Comparison of ENCODE assay signal across 13 mouse cellular contexts in genomic region chr1:131003037-131003922, GRCm38 (mm10). TPM values are rescaled to one million over a fixed set of nuclear protein-coding genes. Genes with fewer than 3 reads are reported as not detected.
DNase-seq lines count a peak whose midpoint lies in the region; ATAC-seq and TF ChIP-seq lines count a peak whose summit lies in the region.
"Had no signal": no experiment of that assay in that cellular context is flagged by ENCODE, and none has a peak within 500 bp of the region (broad histone marks: within the 10 kb centered on the region; RNA-seq: fewer than 3 reads in every experiment).

No protein-coding gene starts in this region.

- no peaks in the 10 kb centered on the region for H3K36me3 ChIP-seq in G1E (replicated peaks)
- no peaks in the 10 kb centered on the region for H3K36me3 ChIP-seq in heart, embryonic 10.5 days
- H3K36me3 ChIP-seq in hindbrain, postnatal 0 days (ENCODE audit: insufficient read depth, low read length) = no peaks in the 10 kb centered on the region
- no peaks in the 10 kb centered on the region for H3K36me3 ChIP-seq in forebrain, embryonic 12.5 days (replicated peaks)
- H3K36me3 ChIP-seq: neural tube, embryonic 13.5 days had no signal

- no peak overlapping the region for H3K4me3 ChIP-seq in G1E (ENCODE audit: low read depth, low read length)
- peak overlapping the region; percentile 10; the same call in 1 of the 2 replicates for H3K4me3 ChIP-seq in heart, embryonic 10.5 days
- no peak overlapping the region for H3K4me3 ChIP-seq in hindbrain, postnatal 0 days (ENCODE audit: low read length)
- H3K4me3 ChIP-seq in forebrain, embryonic 12.5 days (replicated peaks) = no peak overlapping the region
- H3K4me3 ChIP-seq: erythroblast, embryonic 14.5 days; neural tube, embryonic 13.5 days had no signal

- no peaks in the 10 kb centered on the region for H3K4me1 ChIP-seq in G1E (ENCODE audit: insufficient read depth, low read depth, low read length)
- peaks cover 9% of the 10 kb centered on the region for H3K4me1 ChIP-seq in heart, embryonic 10.5 days
- H3K4me1 ChIP-seq in hindbrain, postnatal 0 days (ENCODE audit: insufficient read depth, low read length) = no peaks in the 10 kb centered on the region
- H3K4me1 ChIP-seq in forebrain, embryonic 12.5 days = no peaks in the 10 kb centered on the region
- H3K4me1 ChIP-seq: neural tube, embryonic 13.5 days had no signal

- H3K4me2 ChIP-seq in hindbrain, postnatal 0 days (ENCODE audit: low read depth, low read length) = no peak overlapping the region
- no peak overlapping the region for H3K4me2 ChIP-seq in forebrain, embryonic 12.5 days
- H3K4me2 ChIP-seq: neural tube, embryonic 13.5 days had no signal

- WGBS in heart, embryonic 10.5 days = 47% methylated on average over 17 of the region's 17 CpGs
- 64% methylated on average over 17 of the region's 17 CpGs for WGBS in hindbrain, postnatal 0 days
- 61% methylated on average over 17 of the region's 17 CpGs for WGBS in forebrain, embryonic 12.5 days

- peak overlapping the region; percentile 65; the same call in 1 of the 2 replicates for H3K27ac ChIP-seq in heart, embryonic 10.5 days
- H3K27ac ChIP-seq in hindbrain, postnatal 0 days = no peak overlapping the region
- H3K27ac ChIP-seq in forebrain, embryonic 12.5 days = no peak overlapping the region
- H3K27ac ChIP-seq: macrophage; neural tube, embryonic 13.5 days had no signal

- ATAC-seq in G1E (ENCODE audit: extremely low read depth, insufficient number of reproducible peaks, low FRiP score, poor library complexity, severe bottlenecking) = peak; percentile 40; the same call in 1 of the 2 replicates
- ATAC-seq in hindbrain, postnatal 0 days = no peak
- ATAC-seq in forebrain, embryonic 12.5 days (ENCODE audit: low FRiP score) = no peak

- H3K27me3 ChIP-seq in G1E (ENCODE audit: insufficient read depth, low read length) = peaks cover 13% of the 10 kb centered on the region; the same call in 1 of the 2 replicates
- no peaks in the 10 kb centered on the region for H3K27me3 ChIP-seq in heart, embryonic 10.5 days (ENCODE audit: insufficient read depth, poor library complexity, severe bottlenecking)
- H3K27me3 ChIP-seq in hindbrain, postnatal 0 days (ENCODE audit: insufficient read depth, low read length) = no peaks in the 10 kb centered on the region
- H3K27me3 ChIP-seq in forebrain, embryonic 12.5 days = no peaks in the 10 kb centered on the region
- H3K27me3 ChIP-seq: neural tube, embryonic 13.5 days had no signal

- DNase-seq in G1E (ENCODE audit: low spot score) = no peak
- DNase-seq in brain, embryonic 14.5 days (ENCODE audit: low read depth) = peak; percentile 5
- DNase-seq in heart, embryonic 10.5 days (ENCODE audit: low spot score) = peak; percentile 90
- peak; percentile 22 for DNase-seq in liver
- no peak for DNase-seq in left cerebral cortex, adult 18-20 months (ENCODE audit: low spot score in 2 of 2)
- no peak for DNase-seq in layer of hippocampus, postnatal 14 days (ENCODE audit: low spot score in 2 of 2)
- no peak for DNase-seq in hindbrain, postnatal 0 days (ENCODE audit: low spot score)

- TF ChIP-seq CTCF in G1E (IDR thresholded peaks at IDR 0.05; ENCODE audit: low read depth, low read length) = no peak
- no peak for TF ChIP-seq CTCF in brain, embryonic 14.5 days (IDR thresholded peaks at IDR 0.05; ENCODE audit: borderline replicate concordance, extremely low read depth, insufficient read depth, insufficient read length)
- TF ChIP-seq CTCF in hindbrain, postnatal 0 days (IDR thresholded peaks at IDR 0.05; ENCODE audit: low read depth) = no peak

- TF ChIP-seq POLR2A in brain, embryonic 14.5 days (IDR thresholded peaks at IDR 0.05; ENCODE audit: borderline replicate concordance, extremely low read depth, insufficient read depth, insufficient read length, poor library complexity, severe bottlenecking) = no peak

- H3K9ac ChIP-seq in hindbrain, postnatal 0 days (replicated peaks; ENCODE audit: low read length) = no peak overlapping the region
- no peak overlapping the region for H3K9ac ChIP-seq in forebrain, embryonic 12.5 days
- H3K9ac ChIP-seq: neural tube, embryonic 13.5 days had no signal

- H3K9me3 ChIP-seq in G1E (replicated peaks) = no peaks in the 10 kb centered on the region
- no peaks in the 10 kb centered on the region for H3K9me3 ChIP-seq in heart, embryonic 10.5 days
- H3K9me3 ChIP-seq in hindbrain, postnatal 0 days (ENCODE audit: low read length) = no peaks in the 10 kb centered on the region
- H3K9me3 ChIP-seq in forebrain, embryonic 12.5 days = no peaks in the 10 kb centered on the region
- H3K9me3 ChIP-seq: neural tube, embryonic 13.5 days had no signal

RNA-seq across cellular contexts. Expression of gene Il10, which starts 16.4 kb away (rescaled TPM):
- not detected in 2 replicates for total RNA-seq in G1E (2014; fragmentation: Nextera tagmentation)
- 0.12 TPM in 1 of 2 replicates, not detected in the other for total RNA-seq in G1E (2017)
- not detected in 2 replicates for polyA plus RNA-seq in G1E (2012)
- polyA plus RNA-seq in brain, embryonic 14.5 days (2012; rRNA removed) = not detected in 2 replicates
- not detected in 2 replicates for polyA plus RNA-seq in heart, embryonic 10.5 days (2016; fragmentation: Nextera tagmentation; extraction: Ambion mirVana)
- not detected for total RNA-seq in left cerebral cortex, adult 18-20 months (2021)
- total RNA-seq in layer of hippocampus, postnatal 14 days (2021) = not detected
- total RNA-seq in hindbrain, postnatal 0 days (2014; rRNA removed) = not detected in 2 replicates
- polyA plus RNA-seq in hindbrain, postnatal 0 days (2015; fragmentation: Nextera tagmentation; extraction: Ambion mirVana) = not detected in 2 replicates
- polyA plus RNA-seq in forebrain, embryonic 12.5 days (2016; fragmentation: Nextera tagmentation; extraction: Ambion mirVana) = not detected in 2 replicates
- total RNA-seq: granulocyte monocyte progenitor cell, adult 5-6 weeks; layer of hippocampus, postnatal 10 days had no signal
- polyA plus RNA-seq: erythroblast, embryonic 14.5 days; neural tube, embryonic 13.5 days had no signal

Comparison
In these comparisons a context has a peak if more than half of its experiments do, and no peak if none do; other contexts are left out.
1. DNase-seq: peak in brain, embryonic 14.5 days (single experiment), heart, embryonic 10.5 days (single experiment) and liver (single experiment); none in G1E (single experiment), left cerebral cortex, adult 18-20 months (0 of 2), layer of hippocampus, postnatal 14 days (0 of 2) and hindbrain, postnatal 0 days (single experiment).